Mouse (Mus musculus): ENCODE measurements around the gene Olfr487. TPM values are rescaled to one million over a fixed set of nuclear protein-coding genes. Genes with fewer than 3 reads are reported as not detected.

Olfr487 gene
- polyA plus RNA-seq (2015; fragmentation: Nextera tagmentation; extraction: Ambion mirVana), result not detected in 2 replicates

GRCm38 (mm10) chr7:108214536-108214935 lies at the start of gene Olfr487:
TSS of gene Olfr487 (minus strand) at chr7:108214636.

DNA sequence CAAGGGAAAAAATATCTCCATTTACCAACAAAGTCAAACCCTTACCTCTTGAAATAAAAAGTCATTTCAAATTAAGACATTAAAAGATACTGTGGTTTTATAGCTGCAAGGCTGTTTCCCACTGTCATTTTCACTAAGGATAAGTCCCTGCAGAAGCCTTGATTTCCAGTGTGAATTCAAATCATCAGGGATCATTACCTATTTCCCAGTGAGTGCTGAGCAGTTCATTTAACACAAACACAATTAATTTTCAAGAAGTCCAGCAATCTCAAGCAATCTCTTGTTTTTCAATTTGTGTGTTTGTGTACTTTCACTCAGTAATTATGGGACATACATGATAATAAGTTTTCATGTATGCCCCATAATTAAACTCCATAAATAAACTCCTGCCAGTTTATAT lies 43.8 kb upstream of the Olfr487 start, which contains the start of gene Olfr488:
Gene Olfr488, minus strand, starts transcription at position 101 of the 400 bp plus-strand sequence.

GRCm38 (mm10) chr7:108172642-108173041 lies 41.8 kb downstream of the Olfr487 start, which contains the start of gene Olfr486:
TSS of gene Olfr486 (minus strand) at chr7:108172742.

DNA sequence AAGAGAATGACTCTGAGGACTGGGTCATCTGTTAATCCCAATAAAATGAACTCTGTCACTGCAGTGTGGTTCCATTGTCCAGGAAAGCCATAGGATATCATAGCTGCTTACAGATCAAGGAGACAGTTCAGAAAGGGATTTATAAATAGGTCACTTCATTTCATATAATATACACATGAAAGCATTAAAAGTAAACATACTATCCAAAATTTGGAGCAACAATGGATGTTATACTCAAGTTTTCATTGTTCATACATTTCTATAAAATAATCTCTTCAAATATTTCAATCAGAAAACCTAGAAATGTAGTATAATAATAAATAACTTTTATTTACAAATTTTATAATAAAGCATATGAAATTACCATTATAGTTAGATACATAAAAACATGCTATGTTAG lies 54.7 kb downstream of the Olfr487 start, which contains the start of gene Olfr485:
Gene Olfr485, minus strand, starts transcription at position 101 of the 400 bp plus-strand sequence.

Other genes with a start within 250 kb of the Olfr487 start
- gene Olfr476, start 249.8 kb downstream of the Olfr487 start, polyA plus RNA-seq (2015; fragmentation: Nextera tagmentation; extraction: Ambion mirVana), result not detected in 2 replicates
- not detected in 2 replicates for gene Olfr477, start 227.9 kb downstream of the Olfr487 start, polyA plus RNA-seq (2015; fragmentation: Nextera tagmentation; extraction: Ambion mirVana)
- gene Olfr478, start 180.6 kb downstream of the Olfr487 start, polyA plus RNA-seq (2015; fragmentation: Nextera tagmentation; extraction: Ambion mirVana), result not detected in 2 replicates
- gene Olfr479, start 163.9 kb downstream of the Olfr487 start, polyA plus RNA-seq (2015; fragmentation: Nextera tagmentation; extraction: Ambion mirVana), result not detected in 2 replicates
- not detected in 2 replicates for gene Olfr480, start 147.3 kb downstream of the Olfr487 start, polyA plus RNA-seq (2015; fragmentation: Nextera tagmentation; extraction: Ambion mirVana)
- gene Olfr481, start 134.8 kb downstream of the Olfr487 start, polyA plus RNA-seq (2015; fragmentation: Nextera tagmentation; extraction: Ambion mirVana), result not detected in 2 replicates
- 0.12 TPM in 2 replicates for gene Olfr482, start 117.0 kb downstream of the Olfr487 start, polyA plus RNA-seq (2015; fragmentation: Nextera tagmentation; extraction: Ambion mirVana)
- not detected in 2 replicates for gene Olfr483, start 113.8 kb downstream of the Olfr487 start, polyA plus RNA-seq (2015; fragmentation: Nextera tagmentation; extraction: Ambion mirVana)
- gene Olfr484, start 87.2 kb downstream of the Olfr487 start, polyA plus RNA-seq (2015; fragmentation: Nextera tagmentation; extraction: Ambion mirVana), result not detected in 2 replicates
- gene Olfr485, start 54.8 kb downstream of the Olfr487 start, polyA plus RNA-seq (2015; fragmentation: Nextera tagmentation; extraction: Ambion mirVana), result not detected in 2 replicates
- gene Olfr486, start 41.9 kb downstream of the Olfr487 start, polyA plus RNA-seq (2015; fragmentation: Nextera tagmentation; extraction: Ambion mirVana), result not detected in 2 replicates
- gene Olfr488, start 43.7 kb upstream of the Olfr487 start, polyA plus RNA-seq (2015; fragmentation: Nextera tagmentation; extraction: Ambion mirVana), result not detected in 2 replicates
- not detected in 2 replicates for gene Olfr490, start 74.3 kb upstream of the Olfr487 start, polyA plus RNA-seq (2015; fragmentation: Nextera tagmentation; extraction: Ambion mirVana)
- gene Olfr491, start 98.8 kb upstream of the Olfr487 start, polyA plus RNA-seq (2015; fragmentation: Nextera tagmentation; extraction: Ambion mirVana), result not detected in 2 replicates
- not detected in 2 replicates for gene Olfr492, start 109.0 kb upstream of the Olfr487 start, polyA plus RNA-seq (2015; fragmentation: Nextera tagmentation; extraction: Ambion mirVana)
- gene Olfr493, start 132.3 kb upstream of the Olfr487 start, polyA plus RNA-seq (2015; fragmentation: Nextera tagmentation; extraction: Ambion mirVana), result not detected in 2 replicates
- not detected in 2 replicates for gene Olfr494, start 150.7 kb upstream of the Olfr487 start, polyA plus RNA-seq (2015; fragmentation: Nextera tagmentation; extraction: Ambion mirVana)
- gene Olfr495, start 178.5 kb upstream of the Olfr487 start, polyA plus RNA-seq (2015; fragmentation: Nextera tagmentation; extraction: Ambion mirVana), result not detected in 2 replicates
- not detected in 2 replicates for gene Olfr497, start 205.8 kb upstream of the Olfr487 start, polyA plus RNA-seq (2015; fragmentation: Nextera tagmentation; extraction: Ambion mirVana)